Mouse (Mus musculus): ENCODE data around the gene Arid3a. TPM values are rescaled to one million over a fixed set of nuclear protein-coding genes. Genes with fewer than 3 reads are reported as not detected.

The Arid3a gene
- polyA plus RNA-seq, 1 experiment = 4.7 TPM

DNA sequence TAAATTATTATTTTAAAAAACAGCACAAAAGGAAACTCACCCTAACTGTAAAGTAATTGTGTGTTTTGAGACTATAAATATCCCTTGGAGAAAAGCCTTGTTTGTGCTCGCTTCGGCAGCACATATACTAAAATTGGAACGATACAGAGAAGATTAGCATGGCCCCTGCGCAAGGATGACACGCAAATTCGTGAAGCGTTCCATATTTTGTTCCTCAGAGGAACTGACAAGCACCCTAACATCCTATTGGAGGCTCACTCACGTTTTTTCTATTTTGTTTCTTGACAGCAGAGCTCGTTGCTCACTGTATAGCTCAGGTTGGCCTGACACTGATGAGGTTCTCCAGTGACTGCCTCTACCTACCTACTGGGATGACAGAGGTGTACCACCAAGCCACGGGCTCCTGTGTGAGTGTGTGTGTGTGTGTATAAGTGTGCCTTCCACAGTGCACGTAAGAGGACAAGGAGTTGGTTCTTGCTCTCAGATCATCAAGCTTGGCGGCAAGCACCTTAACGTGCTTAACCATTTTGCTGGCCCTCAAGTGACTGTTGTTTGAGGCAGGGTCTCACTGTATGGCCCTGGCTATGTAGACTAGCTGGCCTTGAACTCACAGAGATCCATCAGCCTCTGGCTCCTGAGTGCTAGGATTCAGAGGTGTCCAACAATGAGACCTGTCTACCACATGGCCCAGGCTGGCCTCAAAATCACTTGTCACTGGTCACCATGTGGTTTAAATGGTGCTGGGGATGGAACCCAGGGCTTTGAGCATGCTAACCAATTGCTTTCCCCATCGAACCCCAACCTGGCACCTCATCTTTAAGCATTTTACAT, 17.5 kb upstream of the Arid3a start:
- TF ChIP-seq POLR2A (IDR thresholded peaks at IDR 0.05; ENCODE audit: borderline replicate concordance, insufficient read depth, low read length) (0 out of 2 replicates have a peak, but pooled peaks have one; percentile 16), CTCF (IDR thresholded peaks at IDR 0.05; ENCODE audit: borderline replicate concordance, insufficient read depth, low read depth, low read length) (no peak)
- DNase-seq = peak; percentile 62 to 73
- H3K27me3 ChIP-seq (ENCODE audit: control insufficient read depth, insufficient read depth, low read length) = no peaks in the 10 kb centered on the region
- H3K27ac ChIP-seq (ENCODE audit: insufficient read depth, low read length) = peak overlapping the region; percentile 82
- H3K4me3 ChIP-seq (replicated peaks; ENCODE audit: insufficient read depth, low read depth, low read length) = peak overlapping the region; percentile 78
- 18% methylated on average over 14 of the region's 14 CpGs for whole genome bisulfite sequencing
- peaks cover 14% of the 10 kb centered on the region for H3K4me1 ChIP-seq (ENCODE audit: control insufficient read depth, insufficient read depth, low read length)

DNA sequence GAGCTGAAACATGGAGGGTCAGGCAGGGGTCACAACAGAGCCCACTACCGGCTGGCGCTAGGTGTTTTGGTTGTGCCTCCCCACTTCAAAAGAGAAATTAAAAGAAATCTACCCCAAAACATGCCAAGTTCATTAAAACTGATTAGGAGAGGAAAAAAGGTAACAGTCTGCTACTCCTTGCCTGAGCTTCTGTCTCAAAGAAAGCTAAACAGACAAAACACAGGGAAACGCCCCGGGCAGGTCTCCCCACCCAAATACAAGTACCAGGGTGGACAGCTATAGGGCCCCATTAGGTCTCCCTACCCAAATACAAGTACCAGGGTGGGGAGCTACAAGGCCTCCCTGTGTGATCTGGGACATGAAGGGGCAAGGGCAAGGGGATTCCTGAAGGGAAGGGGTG, 16.3 kb upstream of the Arid3a start, which contains the start of gene Gm26602:
Gm26602 (plus strand) TSS at position 301 of the 400 bp plus-strand sequence.
- TF ChIP-seq CTCF (IDR thresholded peaks at IDR 0.05; ENCODE audit: borderline replicate concordance, insufficient read depth, low read depth, low read length) (no peak), POLR2A (IDR thresholded peaks at IDR 0.05; ENCODE audit: borderline replicate concordance, insufficient read depth, low read length) (no peak)
- peaks cover 21% of the 10 kb centered on the region for H3K4me1 ChIP-seq (ENCODE audit: control insufficient read depth, insufficient read depth, low read length)
- no peaks in the 10 kb centered on the region for H3K27me3 ChIP-seq (ENCODE audit: control insufficient read depth, insufficient read depth, low read length)
- H3K4me3 ChIP-seq (replicated peaks; ENCODE audit: insufficient read depth, low read depth, low read length) = no peak within 1 kb of the TSS
- H3K27ac ChIP-seq (ENCODE audit: insufficient read depth, low read length) = no peak within 1 kb of the TSS; the same call in 1 of the 2 replicates
- no peak for DNase-seq
- 99% methylated on average over 4 of the region's 4 CpGs for WGBS

DNA sequence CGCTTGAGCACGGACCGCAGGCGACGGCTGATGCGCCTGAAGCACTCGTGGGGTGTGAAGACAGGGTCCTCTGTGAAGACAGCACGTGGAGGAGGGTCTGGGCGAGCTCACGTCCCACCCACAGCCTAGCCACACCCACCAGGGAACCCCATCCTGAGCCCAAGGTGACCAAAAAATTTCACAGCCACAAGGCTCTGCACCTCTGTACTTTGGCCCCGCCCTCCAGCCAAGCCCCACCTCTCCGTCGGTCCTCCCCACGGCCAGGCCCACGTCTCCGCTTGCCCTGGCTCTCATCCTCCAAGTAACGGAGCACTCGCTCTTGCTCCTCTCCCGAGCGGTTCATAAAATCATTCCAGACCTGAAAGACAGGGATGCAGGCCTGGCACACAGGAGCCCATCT, 14.4 kb upstream of the Arid3a start:
- peaks cover 22% of the 10 kb centered on the region for H3K4me1 ChIP-seq (ENCODE audit: control insufficient read depth, insufficient read depth, low read length)
- no peak overlapping the region for H3K4me3 ChIP-seq (replicated peaks; ENCODE audit: insufficient read depth, low read depth, low read length)
- WGBS = 83% methylated on average over 20 of the region's 20 CpGs
- H3K27me3 ChIP-seq (ENCODE audit: control insufficient read depth, insufficient read depth, low read length) = no peaks in the 10 kb centered on the region
- no peak for TF ChIP-seq CTCF (IDR thresholded peaks at IDR 0.05; ENCODE audit: borderline replicate concordance, insufficient read depth, low read depth, low read length)
- TF ChIP-seq POLR2A (IDR thresholded peaks at IDR 0.05; ENCODE audit: borderline replicate concordance, insufficient read depth, low read length) = no peak
- no peak overlapping the region for H3K27ac ChIP-seq (ENCODE audit: insufficient read depth, low read length)
- DNase-seq = no peak

DNA sequence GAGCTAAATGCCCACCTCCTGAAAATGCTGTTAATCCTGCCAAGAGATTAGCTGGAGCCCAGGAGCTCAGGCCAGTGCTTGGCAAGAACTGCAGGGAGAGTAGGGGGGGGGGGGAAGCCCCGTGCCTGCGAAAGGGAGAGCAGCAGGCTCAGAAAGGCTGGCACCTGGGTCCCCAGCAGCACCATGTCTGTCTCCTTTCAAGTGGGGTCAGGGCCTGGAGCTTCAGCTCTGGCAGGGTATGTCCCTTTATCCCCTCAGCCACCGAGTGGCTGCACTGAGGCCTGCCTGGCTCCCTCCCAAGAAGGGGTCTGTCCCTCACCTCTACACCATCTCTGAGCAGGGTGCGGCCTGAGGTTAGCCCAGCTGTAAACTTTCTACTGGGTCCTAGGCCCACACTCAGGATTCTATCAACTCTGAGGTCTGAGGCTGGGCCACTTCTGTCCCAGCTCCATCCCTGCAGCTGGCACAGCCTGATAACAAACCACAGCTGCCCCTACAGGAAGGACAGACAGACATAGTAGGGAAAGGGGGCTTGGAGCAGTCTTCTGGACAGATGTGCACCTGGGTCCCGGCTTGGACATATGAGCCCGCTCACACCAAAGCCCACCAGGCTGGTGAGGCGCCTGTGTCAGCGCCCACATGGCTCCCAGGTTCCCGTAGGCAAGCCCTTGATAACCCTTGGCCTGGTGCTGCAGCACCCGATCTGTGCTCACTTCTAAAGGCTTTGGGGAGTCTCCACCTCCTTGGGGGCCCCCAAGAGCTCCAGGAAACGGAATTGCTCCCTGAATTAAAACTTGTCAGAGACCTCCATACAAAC, 12.5 kb upstream of the Arid3a start:
- H3K27ac ChIP-seq (ENCODE audit: insufficient read depth, low read length) = no peak overlapping the region
- H3K4me3 ChIP-seq (replicated peaks; ENCODE audit: insufficient read depth, low read depth, low read length) = no peak overlapping the region
- WGBS = 35% methylated on average over 11 of the region's 11 CpGs
- H3K27me3 ChIP-seq (ENCODE audit: control insufficient read depth, insufficient read depth, low read length) = no peaks in the 10 kb centered on the region
- H3K4me1 ChIP-seq (ENCODE audit: control insufficient read depth, insufficient read depth, low read length) = peaks cover 20% of the 10 kb centered on the region
- TF ChIP-seq POLR2A (IDR thresholded peaks at IDR 0.05; ENCODE audit: borderline replicate concordance, insufficient read depth, low read length) (no peak), CTCF (IDR thresholded peaks at IDR 0.05; ENCODE audit: borderline replicate concordance, insufficient read depth, low read depth, low read length) (no peak)
- no peak for DNase-seq

DNA sequence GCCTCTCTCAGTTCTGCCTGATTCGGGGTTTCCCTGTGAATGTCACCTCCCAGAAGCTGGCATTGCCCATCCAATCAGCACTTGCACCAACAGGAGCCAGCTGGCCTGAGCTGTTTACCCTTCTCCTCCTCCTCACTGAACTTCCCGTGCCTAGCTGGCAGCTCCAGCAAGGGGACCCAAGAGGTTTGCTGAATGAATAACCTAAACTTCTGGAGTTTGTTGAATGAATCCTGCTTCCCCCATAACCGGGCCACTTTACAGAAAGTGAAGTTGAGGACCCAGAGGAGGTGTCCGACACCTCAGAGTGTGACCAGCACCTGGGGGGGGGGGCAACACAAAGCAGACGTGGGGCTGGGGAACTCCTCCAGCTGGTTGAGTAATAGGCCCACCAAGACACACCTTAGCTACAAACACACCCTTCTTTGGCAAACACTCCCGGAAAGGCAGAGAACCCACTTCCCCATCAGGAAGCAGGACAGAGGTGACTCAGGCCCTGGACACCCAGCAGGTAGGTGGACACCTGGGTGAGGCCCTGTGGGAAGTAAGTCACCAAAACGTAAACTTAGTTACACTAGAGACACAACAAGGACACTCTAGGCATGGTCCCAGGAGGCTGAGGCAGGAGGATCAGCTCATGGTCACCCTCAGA, 11.8 kb upstream of the Arid3a start:
- DNase-seq = no peak
- TF ChIP-seq POLR2A (IDR thresholded peaks at IDR 0.05; ENCODE audit: borderline replicate concordance, insufficient read depth, low read length) (no peak), CTCF (IDR thresholded peaks at IDR 0.05; ENCODE audit: borderline replicate concordance, insufficient read depth, low read depth, low read length) (no peak)
- WGBS = 28% methylated on average over 7 of the region's 7 CpGs
- H3K27ac ChIP-seq (ENCODE audit: insufficient read depth, low read length) = no peak overlapping the region
- H3K4me1 ChIP-seq (ENCODE audit: control insufficient read depth, insufficient read depth, low read length) = peaks cover 14% of the 10 kb centered on the region
- no peak overlapping the region for H3K4me3 ChIP-seq (replicated peaks; ENCODE audit: insufficient read depth, low read depth, low read length)
- no peaks in the 10 kb centered on the region for H3K27me3 ChIP-seq (ENCODE audit: control insufficient read depth, insufficient read depth, low read length)

DNA sequence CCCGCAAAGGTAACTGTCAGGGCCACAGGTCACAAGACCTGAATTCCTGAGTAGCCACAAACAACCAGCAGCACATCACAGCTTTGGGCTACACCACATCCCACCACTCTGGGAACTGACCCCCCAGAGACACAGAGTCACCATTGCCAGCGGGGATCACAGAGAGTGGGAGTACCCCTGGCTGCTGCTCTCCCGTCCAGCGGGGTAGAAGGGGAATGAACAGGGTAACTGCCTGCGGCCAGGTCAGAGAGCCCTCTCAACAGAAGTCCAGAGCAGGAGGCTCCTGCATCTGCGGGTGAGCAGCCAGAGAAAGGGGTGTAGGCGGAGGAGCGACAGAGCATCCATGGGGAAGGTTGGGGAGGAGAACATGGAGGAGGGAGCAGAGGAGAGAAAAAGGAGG, 10.8 kb upstream of the Arid3a start:
- Histone ChIP-seq H3K4me3 (replicated peaks; ENCODE audit: insufficient read depth, low read depth, low read length) (peak overlapping the region; percentile 95), H3K27me3 (ENCODE audit: control insufficient read depth, insufficient read depth, low read length) (no peaks in the 10 kb centered on the region), H3K27ac (ENCODE audit: insufficient read depth, low read length) (peak overlapping the region; percentile 66), H3K4me1 (ENCODE audit: control insufficient read depth, insufficient read depth, low read length) (peaks cover 21% of the 10 kb centered on the region)
- TF ChIP-seq POLR2A (IDR thresholded peaks at IDR 0.05; ENCODE audit: borderline replicate concordance, insufficient read depth, low read length) (no peak), CTCF (IDR thresholded peaks at IDR 0.05; ENCODE audit: borderline replicate concordance, insufficient read depth, low read depth, low read length) (no peak)
- WGBS = 3% methylated on average over 8 of the region's 8 CpGs
- DNase-seq = peak; percentile 29 to 45

DNA sequence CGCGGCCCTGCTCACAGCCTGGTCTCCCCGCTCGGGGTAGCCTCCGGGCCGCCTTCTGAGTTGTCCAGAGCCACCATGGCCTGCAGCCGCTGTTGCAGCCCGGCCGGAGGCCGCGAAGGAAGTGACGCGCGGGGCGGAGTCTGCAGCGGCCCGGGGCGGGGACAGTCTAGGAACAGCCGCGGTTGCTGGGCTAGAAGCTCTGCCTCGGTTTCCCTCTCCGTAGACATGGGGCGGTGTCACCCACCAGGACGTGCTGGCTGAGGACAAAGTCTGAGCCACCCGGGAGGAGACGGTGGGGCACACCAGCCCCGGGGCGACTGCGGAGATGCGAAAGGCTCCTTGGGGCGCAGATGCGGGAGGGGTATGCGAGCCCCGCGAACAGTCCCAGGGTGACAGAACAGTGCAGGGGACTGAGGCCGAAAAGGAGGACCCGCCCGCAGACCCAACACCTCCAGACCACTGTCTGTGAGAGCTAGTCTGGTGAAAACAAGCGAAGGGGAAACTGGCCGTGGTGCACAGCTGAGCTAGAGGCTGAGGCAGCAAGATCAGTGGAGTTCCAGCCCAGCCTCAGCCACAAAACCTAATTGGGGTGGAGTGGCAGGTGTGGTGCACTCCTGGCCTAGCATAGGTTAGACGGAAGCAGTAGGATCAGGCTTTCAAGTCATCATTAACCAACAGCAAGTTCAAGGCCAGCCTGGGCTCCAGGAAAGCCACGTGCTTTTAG, 9.9 kb upstream of the Arid3a start, which contains the start of gene Kiss1r:
Kiss1r (plus strand) TSS at position 164 of the 724 bp plus-strand sequence.
- no peaks in the 10 kb centered on the region for H3K27me3 ChIP-seq (ENCODE audit: control insufficient read depth, insufficient read depth, low read length)
- peak within 1 kb of the TSS; percentile 95 for H3K4me3 ChIP-seq (replicated peaks; ENCODE audit: insufficient read depth, low read depth, low read length)
- WGBS = under 1% methylated on average over 42 of the region's 42 CpGs
- DNase-seq = peak; percentile 86 to 89
- H3K4me1 ChIP-seq (ENCODE audit: control insufficient read depth, insufficient read depth, low read length) = peaks cover 21% of the 10 kb centered on the region
- TF ChIP-seq CTCF (IDR thresholded peaks at IDR 0.05; ENCODE audit: borderline replicate concordance, insufficient read depth, low read depth, low read length) (no peak), POLR2A (IDR thresholded peaks at IDR 0.05; ENCODE audit: borderline replicate concordance, insufficient read depth, low read length) (peak; percentile 93)
- H3K27ac ChIP-seq (ENCODE audit: insufficient read depth, low read length) = peak within 1 kb of the TSS; percentile 81

Measured in cerebellum, adult 2 months (tissue).